Mouse (Mus musculus) lung, embryonic 14.5 days (tissue): ENCODE data around the gene Rsph1. TPM values are rescaled to one million over a fixed set of nuclear protein-coding genes. Genes with fewer than 3 reads are reported as not detected.
A peak's percentile ranks its signal among the peaks of the same experiment; 100 is the strongest.

Experiments
- ATAC-seq: fragments of 200-750 bp; cut with Nextera tagmentation; 2 replicates; pipeline ENCODE4 v1.8.0; 2017; ENCODE audit warnings: mild to moderate bottlenecking, moderate TSS enrichment, moderate library complexity; ENCODE audit not compliant: insufficient read depth
- DNase-seq: peaks from one replicate; pipeline ENCODE4 v3.0.0-alpha.2; 2015
- H3K27ac ChIP-seq: fragments of 300-500 bp; sonication (generic); 2 replicates; pipeline ENCODE4 v1.5.1; 2014; ENCODE audit warnings: low read depth, mild to moderate bottlenecking, moderate library complexity
- H3K27me3 ChIP-seq: fragments of 300-500 bp; sonication (generic); 2 replicates; pipeline ENCODE4 v1.6.1; 2014; ENCODE audit warnings: low read length, control low read depth; ENCODE audit not compliant: insufficient read depth
- H3K36me3 ChIP-seq: fragments of 300-500 bp; sonication (generic); 2 replicates; pipeline ENCODE4 v1.6.1; 2014; ENCODE audit warnings: control low read depth; ENCODE audit not compliant: insufficient read depth
- H3K4me1 ChIP-seq: fragments of 300-500 bp; sonication (generic); 2 replicates; pipeline ENCODE4 v1.6.1; 2014; ENCODE audit warnings: antibody characterized with exemption, control low read depth; ENCODE audit not compliant: insufficient read depth
- H3K4me2 ChIP-seq: fragments of 300-500 bp; sonication (generic); 2 replicates; pipeline ENCODE4 v1.6.1; 2014; ENCODE audit warnings: mild to moderate bottlenecking
- H3K4me3 ChIP-seq: fragments of 300-500 bp; sonication (generic); 2 replicates; pipeline ENCODE4 v1.5.1; 2014; ENCODE audit warnings: low read depth, low read length
- H3K9ac ChIP-seq: fragments of 300-500 bp; sonication (generic); 2 replicates; pipeline ENCODE4 v1.6.1; 2014
- H3K9me3 ChIP-seq: fragments of 300-500 bp; sonication (generic); 2 replicates; pipeline ENCODE4 v1.6.1; 2016; ENCODE audit warnings: low read depth, low read length, control low read depth
- CTCF ChIP-seq: IDR thresholded peaks from 2 replicates; pipeline ENCODE4 v1.5.1; 2016; ENCODE audit warnings: antibody characterized with exemption, low read depth
- whole genome bisulfite sequencing: fragments of 180-500 bp; shearing (Covaris S2); extraction: QIAGEN DNeasy Blood & Tissue Kit; methylation state at CpG from one replicate; pipeline ENCODE4 v1.1.7; 2014; 5-methylcytosine and 5-hydroxymethylcytosine counted together
- polyA plus RNA-seq: library from polyadenylated mRNA; unstranded; fragments of >200 nt; fragmentation: Nextera tagmentation; extraction: Ambion mirVana; gene quantifications from 2 replicates; pipeline ENCODE4 v1.2.1, GENCODE M21; 2014

Rsph1 gene
- polyA plus RNA-seq, 1 experiment from 2014 or later: 0.86 TPM

- no peak for TF ChIP-seq CTCF
- H3K9me3 ChIP-seq: no peaks in the 10 kb centered on the region
- DNase-seq: peak; percentile 22
- H3K36me3 ChIP-seq: no peaks in the 10 kb centered on the region
- H3K4me3 ChIP-seq: no peak overlapping the region
- H3K27me3 ChIP-seq: no peaks in the 10 kb centered on the region
- no peak overlapping the region for H3K9ac ChIP-seq
- H3K4me2 ChIP-seq: no peak overlapping the region
- no peak for ATAC-seq
- no peaks in the 10 kb centered on the region for H3K4me1 ChIP-seq
- WGBS: 48% methylated on average over 5 of the region's 5 CpGs
- H3K27ac ChIP-seq: no peak overlapping the region
Observed at GRCm38 (mm10) chr17:31216068-31216955, 60.9 kb downstream of the Rsph1 start.

DNA sequence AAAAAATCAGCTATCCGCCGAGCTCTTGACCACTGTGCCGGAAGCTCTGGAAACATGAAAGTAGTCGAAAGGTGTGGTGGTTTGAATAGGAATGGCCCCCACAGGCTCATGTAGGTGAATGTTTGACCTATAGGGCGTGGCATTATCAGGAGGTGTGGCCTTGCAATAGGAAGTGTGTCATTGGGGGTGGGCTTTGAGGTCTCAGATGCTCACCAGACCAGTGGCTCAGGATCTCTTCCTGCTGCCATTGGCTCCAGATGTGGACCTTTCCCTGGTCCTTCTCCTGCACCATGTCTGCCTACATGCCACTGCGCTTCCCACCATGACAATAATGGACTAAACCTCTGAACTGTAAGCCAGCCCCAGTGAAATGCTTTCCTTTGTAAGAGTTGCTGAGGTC lies 65.3 kb downstream of the Rsph1 start:
- H3K9ac ChIP-seq: no peak overlapping the region

DNA sequence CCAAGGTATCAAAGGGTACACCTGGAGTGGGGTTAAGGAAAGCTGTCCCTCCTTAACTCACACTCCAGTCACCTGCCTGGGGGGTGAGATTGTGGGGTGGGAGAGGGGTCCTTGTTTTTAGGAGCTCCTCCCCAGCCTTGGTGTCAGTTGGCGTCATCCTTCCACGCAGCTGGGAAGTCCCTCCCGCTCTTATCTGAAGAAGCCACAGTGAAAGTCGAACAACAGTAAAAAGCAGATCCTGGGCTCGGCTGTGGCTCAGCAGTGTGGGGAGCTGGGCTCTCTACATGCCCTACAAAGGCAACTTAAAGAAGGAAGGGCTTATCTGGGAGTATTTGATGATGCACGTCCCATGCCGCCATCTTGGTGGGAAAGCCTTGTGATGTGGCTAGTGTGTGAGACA lies 66.9 kb downstream of the Rsph1 start:
- no peak overlapping the region for H3K27ac ChIP-seq
- TF ChIP-seq CTCF: no peak
- no peak for DNase-seq
- WGBS: 67% methylated on average over 7 of the region's 7 CpGs
- H3K4me3 ChIP-seq: no peak overlapping the region
- no peaks in the 10 kb centered on the region for H3K9me3 ChIP-seq
- H3K36me3 ChIP-seq: no peaks in the 10 kb centered on the region
- H3K9ac ChIP-seq: no peak overlapping the region
- no peaks in the 10 kb centered on the region for H3K27me3 ChIP-seq
- no peak overlapping the region for H3K4me2 ChIP-seq
- H3K4me1 ChIP-seq: no peaks in the 10 kb centered on the region
- ATAC-seq: no peak

More for the DNA sequence above, 65.3 kb downstream of the Rsph1 start:
- no peak for TF ChIP-seq CTCF
- Histone ChIP-seq H3K9me3 (no peaks in the 10 kb centered on the region), H3K4me3 (no peak overlapping the region), H3K4me1 (no peaks in the 10 kb centered on the region), H3K36me3 (no peaks in the 10 kb centered on the region), H3K27me3 (no peaks in the 10 kb centered on the region), H3K27ac (no peak overlapping the region), H3K4me2 (no peak overlapping the region)
- no peak for ATAC-seq
- WGBS: 84% methylated on average over 6 of the region's 6 CpGs
- no peak for DNase-seq

GRCm38 (mm10) chr17:31209376-31209930 lies 67.7 kb downstream of the Rsph1 start:
- no peaks in the 10 kb centered on the region for H3K4me1 ChIP-seq
- 82% methylated on average over 11 of the region's 11 CpGs for whole genome bisulfite sequencing
- H3K4me3 ChIP-seq: no peak overlapping the region
- no peak for DNase-seq
- no peak for ATAC-seq
- H3K9ac ChIP-seq: no peak overlapping the region
- H3K36me3 ChIP-seq: no peaks in the 10 kb centered on the region
- no peaks in the 10 kb centered on the region for H3K9me3 ChIP-seq
- no peaks in the 10 kb centered on the region for H3K27me3 ChIP-seq
- H3K4me2 ChIP-seq: no peak overlapping the region
- H3K27ac ChIP-seq: no peak overlapping the region
- no peak for TF ChIP-seq CTCF

- Histone ChIP-seq H3K4me3 (no peak overlapping the region), H3K4me1 (no peaks in the 10 kb centered on the region), H3K9ac (no peak overlapping the region), H3K4me2 (no peak overlapping the region), H3K27ac (no peak overlapping the region), H3K9me3 (no peaks in the 10 kb centered on the region), H3K36me3 (no peaks in the 10 kb centered on the region), H3K27me3 (no peaks in the 10 kb centered on the region)
- no peak for ATAC-seq
- TF ChIP-seq CTCF: no peak
- no peak for DNase-seq
- 87% methylated on average over 8 of the region's 8 CpGs for WGBS
Observed at GRCm38 (mm10) chr17:31208654-31209053, 68.5 kb downstream of the Rsph1 start.

- H3K27ac ChIP-seq: no peak within 1 kb of the TSS
- no peak within 1 kb of the TSS for H3K4me2 ChIP-seq
- no peak for DNase-seq
- WGBS: 46% methylated on average over 12 of the region's 12 CpGs
- no peaks in the 10 kb centered on the region for H3K36me3 ChIP-seq
- TF ChIP-seq CTCF: no peak
- H3K4me3 ChIP-seq: no peak within 1 kb of the TSS
- H3K4me1 ChIP-seq: no peaks in the 10 kb centered on the region
- no peak within 1 kb of the TSS for H3K9ac ChIP-seq
- no peak for ATAC-seq
- H3K27me3 ChIP-seq: no peaks in the 10 kb centered on the region
- no peaks in the 10 kb centered on the region for H3K9me3 ChIP-seq
Observed at GRCm38 (mm10) chr17:31207771-31208334, 69.3 kb downstream of the Rsph1 start, which contains the start of gene Ubash3a. TSS of gene Ubash3a (plus strand) at chr17:31207873.

Other genes with a start within 250 kb of the Rsph1 start
- gene Abcg1, start 219.7 kb downstream of the Rsph1 start, polyA plus RNA-seq: 8.4 and 9.6 TPM in 2 replicates
- gene Tff3, start 147.7 kb downstream of the Rsph1 start, polyA plus RNA-seq: not detected in 2 replicates
- gene Tff2, start 133.1 kb downstream of the Rsph1 start, polyA plus RNA-seq: not detected in 2 replicates
- gene Tff1, start 112.1 kb downstream of the Rsph1 start, polyA plus RNA-seq: not detected in 2 replicates
- not detected in 2 replicates for gene Tmprss3, start 78.4 kb downstream of the Rsph1 start, polyA plus RNA-seq
- gene Ubash3a, start 69.5 kb downstream of the Rsph1 start, polyA plus RNA-seq: 0.26 and 0.64 TPM in 2 replicates
- 5.9 and 6.9 TPM in 2 replicates for gene Slc37a1, start 9.4 kb upstream of the Rsph1 start, polyA plus RNA-seq
- 35.8 and 36.7 TPM in 2 replicates for gene Pde9a, start 108.8 kb upstream of the Rsph1 start, polyA plus RNA-seq
- 40.5 and 46.3 TPM in 2 replicates for gene Wdr4, start 242.6 kb upstream of the Rsph1 start, polyA plus RNA-seq
- 238 and 257 TPM in 2 replicates for gene Ndufv3, start 242.7 kb upstream of the Rsph1 start, polyA plus RNA-seq